Mouse (Mus musculus): ENCODE measurements around the gene Tgif2. TPM values are rescaled to one million over a fixed set of nuclear protein-coding genes. Genes with fewer than 3 reads are reported as not detected.

Gene Tgif2
- polyA plus RNA-seq, 1 experiment from 2014 or later: 85.1 TPM

GRCm38 (mm10) chr2:156892240-156892639, 52.4 kb downstream of the Tgif2 start:
- no peak for DNase-seq (ENCODE audit: low spot score)

GRCm38 (mm10) chr2:156892821-156893220, 53.0 kb downstream of the Tgif2 start:
- no peak overlapping the region for H3K4me3 ChIP-seq (ENCODE audit: low read depth, low read length)
- H3K9me3 ChIP-seq (ENCODE audit: control insufficient read depth, low read length): no peaks in the 10 kb centered on the region
- H3K4me1 ChIP-seq (ENCODE audit: control insufficient read depth, insufficient read depth, low read length): no peaks in the 10 kb centered on the region; the same call in 1 of the 2 replicates
- ATAC-seq (ENCODE audit: insufficient read depth, low FRiP score, low TSS enrichment) (no peak), DNase-seq (ENCODE audit: low spot score) (no peak)
- H3K9ac ChIP-seq (ENCODE audit: low read length): no peak overlapping the region
- no peaks in the 10 kb centered on the region for H3K36me3 ChIP-seq (ENCODE audit: control insufficient read depth, insufficient read depth, low read length)
- no peaks in the 10 kb centered on the region for H3K27me3 ChIP-seq (ENCODE audit: control insufficient read depth, insufficient read depth, low read length)
- no peak overlapping the region for H3K27ac ChIP-seq (ENCODE audit: low read depth, low read length)
- H3K4me2 ChIP-seq (ENCODE audit: low read depth): no peak overlapping the region
- WGBS: 83% methylated on average over 6 of the region's 6 CpGs

More at GRCm38 (mm10) chr2:156892240-156892639, 52.4 kb downstream of the Tgif2 start:
- Histone ChIP-seq H3K9ac (ENCODE audit: low read length) (no peak overlapping the region), H3K4me1 (ENCODE audit: control insufficient read depth, insufficient read depth, low read length) (no peaks in the 10 kb centered on the region; the same call in 1 of the 2 replicates), H3K4me3 (ENCODE audit: low read depth, low read length) (no peak overlapping the region), H3K4me2 (ENCODE audit: low read depth) (no peak overlapping the region), H3K36me3 (ENCODE audit: control insufficient read depth, insufficient read depth, low read length) (no peaks in the 10 kb centered on the region), H3K9me3 (ENCODE audit: control insufficient read depth, low read length) (no peaks in the 10 kb centered on the region), H3K27ac (ENCODE audit: low read depth, low read length) (no peak overlapping the region), H3K27me3 (ENCODE audit: control insufficient read depth, insufficient read depth, low read length) (no peaks in the 10 kb centered on the region)
- 42% methylated on average over 3 of the region's 3 CpGs for WGBS
- no peak for ATAC-seq (ENCODE audit: insufficient read depth, low FRiP score, low TSS enrichment)

- no peak for ATAC-seq (ENCODE audit: insufficient read depth, low FRiP score, low TSS enrichment)
- Histone ChIP-seq H3K9ac (ENCODE audit: low read length) (no peak overlapping the region), H3K4me1 (ENCODE audit: control insufficient read depth, insufficient read depth, low read length) (no peaks in the 10 kb centered on the region; the same call in 1 of the 2 replicates), H3K27ac (ENCODE audit: low read depth, low read length) (no peak overlapping the region), H3K36me3 (ENCODE audit: control insufficient read depth, insufficient read depth, low read length) (no peaks in the 10 kb centered on the region), H3K4me3 (ENCODE audit: low read depth, low read length) (no peak overlapping the region), H3K4me2 (ENCODE audit: low read depth) (no peak overlapping the region), H3K9me3 (ENCODE audit: control insufficient read depth, low read length) (no peaks in the 10 kb centered on the region), H3K27me3 (ENCODE audit: control insufficient read depth, insufficient read depth, low read length) (no peaks in the 10 kb centered on the region)
- DNase-seq (ENCODE audit: low spot score): no peak
- WGBS: 86% methylated on average over 15 of the region's 15 CpGs
These were observed 54.9 kb downstream of the Tgif2 start for GRCm38 (mm10) chr2:156894496-156895265.

- Histone ChIP-seq H3K27ac (ENCODE audit: low read depth, low read length) (no peak overlapping the region), H3K36me3 (ENCODE audit: control insufficient read depth, insufficient read depth, low read length) (no peaks in the 10 kb centered on the region), H3K4me2 (ENCODE audit: low read depth) (no peak overlapping the region), H3K4me1 (ENCODE audit: control insufficient read depth, insufficient read depth, low read length) (no peaks in the 10 kb centered on the region; the same call in 1 of the 2 replicates), H3K27me3 (ENCODE audit: control insufficient read depth, insufficient read depth, low read length) (no peaks in the 10 kb centered on the region), H3K4me3 (ENCODE audit: low read depth, low read length) (no peak overlapping the region), H3K9me3 (ENCODE audit: control insufficient read depth, low read length) (no peaks in the 10 kb centered on the region), H3K9ac (ENCODE audit: low read length) (no peak overlapping the region)
- ATAC-seq (ENCODE audit: insufficient read depth, low FRiP score, low TSS enrichment): no peak
- DNase-seq (ENCODE audit: low spot score): no peak
- 82% methylated on average over 9 of the region's 9 CpGs for WGBS
These were observed 56.6 kb downstream of the Tgif2 start for GRCm38 (mm10) chr2:156896384-156896914.

- Histone ChIP-seq H3K9ac (ENCODE audit: low read length) (no peak overlapping the region), H3K4me2 (ENCODE audit: low read depth) (no peak overlapping the region), H3K27me3 (ENCODE audit: control insufficient read depth, insufficient read depth, low read length) (no peaks in the 10 kb centered on the region), H3K27ac (ENCODE audit: low read depth, low read length) (no peak overlapping the region), H3K4me3 (ENCODE audit: low read depth, low read length) (no peak overlapping the region), H3K9me3 (ENCODE audit: control insufficient read depth, low read length) (no peaks in the 10 kb centered on the region), H3K4me1 (ENCODE audit: control insufficient read depth, insufficient read depth, low read length) (no peaks in the 10 kb centered on the region; the same call in 1 of the 2 replicates), H3K36me3 (ENCODE audit: control insufficient read depth, insufficient read depth, low read length) (no peaks in the 10 kb centered on the region)
- ATAC-seq (ENCODE audit: insufficient read depth, low FRiP score, low TSS enrichment) (no peak), DNase-seq (ENCODE audit: low spot score) (no peak)
- 87% methylated on average over 9 of the region's 9 CpGs for WGBS
These were observed 57.2 kb downstream of the Tgif2 start for GRCm38 (mm10) chr2:156897034-156897433.

GRCm38 (mm10) chr2:156898374-156898773, 58.6 kb downstream of the Tgif2 start:
- ATAC-seq (ENCODE audit: insufficient read depth, low FRiP score, low TSS enrichment) (no peak), DNase-seq (ENCODE audit: low spot score) (no peak)
- Histone ChIP-seq H3K4me1 (ENCODE audit: control insufficient read depth, insufficient read depth, low read length) (no peaks in the 10 kb centered on the region), H3K27me3 (ENCODE audit: control insufficient read depth, insufficient read depth, low read length) (no peaks in the 10 kb centered on the region), H3K27ac (ENCODE audit: low read depth, low read length) (no peak overlapping the region), H3K4me2 (ENCODE audit: low read depth) (no peak overlapping the region), H3K4me3 (ENCODE audit: low read depth, low read length) (no peak overlapping the region), H3K9ac (ENCODE audit: low read length) (no peak overlapping the region), H3K36me3 (ENCODE audit: control insufficient read depth, insufficient read depth, low read length) (no peaks in the 10 kb centered on the region), H3K9me3 (ENCODE audit: control insufficient read depth, low read length) (no peaks in the 10 kb centered on the region)
- WGBS: 73% methylated on average over 4 of the region's 4 CpGs

- Histone ChIP-seq H3K36me3 (ENCODE audit: control insufficient read depth, insufficient read depth, low read length) (no peaks in the 10 kb centered on the region), H3K9me3 (ENCODE audit: control insufficient read depth, low read length) (no peaks in the 10 kb centered on the region), H3K27ac (ENCODE audit: low read depth, low read length) (no peak overlapping the region), H3K4me3 (ENCODE audit: low read depth, low read length) (no peak overlapping the region), H3K4me2 (ENCODE audit: low read depth) (no peak overlapping the region), H3K27me3 (ENCODE audit: control insufficient read depth, insufficient read depth, low read length) (no peaks in the 10 kb centered on the region), H3K4me1 (ENCODE audit: control insufficient read depth, insufficient read depth, low read length) (no peaks in the 10 kb centered on the region), H3K9ac (ENCODE audit: low read length) (no peak overlapping the region)
- DNase-seq (ENCODE audit: low spot score): no peak
- WGBS: 70% methylated on average over 4 of the region's 4 CpGs
- ATAC-seq (ENCODE audit: insufficient read depth, low FRiP score, low TSS enrichment): no peak
These were observed 59.4 kb downstream of the Tgif2 start for GRCm38 (mm10) chr2:156899184-156899583.

- no peak overlapping the region for H3K27ac ChIP-seq (ENCODE audit: low read depth, low read length)
- H3K9me3 ChIP-seq (ENCODE audit: control insufficient read depth, low read length): no peaks in the 10 kb centered on the region
- H3K36me3 ChIP-seq (ENCODE audit: control insufficient read depth, insufficient read depth, low read length): no peaks in the 10 kb centered on the region
- no peaks in the 10 kb centered on the region for H3K4me1 ChIP-seq (ENCODE audit: control insufficient read depth, insufficient read depth, low read length)
- no peak overlapping the region for H3K4me3 ChIP-seq (ENCODE audit: low read depth, low read length)
- no peak overlapping the region for H3K9ac ChIP-seq (ENCODE audit: low read length)
- no peak overlapping the region for H3K4me2 ChIP-seq (ENCODE audit: low read depth)
- 72% methylated on average over 2 of the region's 2 CpGs for WGBS
- no peaks in the 10 kb centered on the region for H3K27me3 ChIP-seq (ENCODE audit: control insufficient read depth, insufficient read depth, low read length)
- DNase-seq (ENCODE audit: low spot score): no peak
- ATAC-seq (ENCODE audit: insufficient read depth, low FRiP score, low TSS enrichment): no peak
These were observed 61.5 kb downstream of the Tgif2 start for GRCm38 (mm10) chr2:156901344-156901743.

GRCm38 (mm10) chr2:156901883-156902282, 62.1 kb downstream of the Tgif2 start:
- Histone ChIP-seq H3K9me3 (ENCODE audit: control insufficient read depth, low read length) (no peaks in the 10 kb centered on the region), H3K4me2 (ENCODE audit: low read depth) (no peak overlapping the region), H3K9ac (ENCODE audit: low read length) (no peak overlapping the region), H3K4me3 (ENCODE audit: low read depth, low read length) (no peak overlapping the region), H3K27ac (ENCODE audit: low read depth, low read length) (no peak overlapping the region), H3K4me1 (ENCODE audit: control insufficient read depth, insufficient read depth, low read length) (no peaks in the 10 kb centered on the region), H3K36me3 (ENCODE audit: control insufficient read depth, insufficient read depth, low read length) (no peaks in the 10 kb centered on the region), H3K27me3 (ENCODE audit: control insufficient read depth, insufficient read depth, low read length) (no peaks in the 10 kb centered on the region)
- no peak for ATAC-seq (ENCODE audit: insufficient read depth, low FRiP score, low TSS enrichment)
- WGBS: 84% methylated on average over 6 of the region's 6 CpGs
- DNase-seq (ENCODE audit: low spot score): no peak

Data from neural tube, embryonic 11.5 days (tissue).